Mouse (Mus musculus): ENCODE data around the gene Rd3. TPM values are rescaled to one million over a fixed set of nuclear protein-coding genes. Genes with fewer than 3 reads are reported as not detected.

Rd3 gene
- 0.37 and 0.89 TPM in 2 replicates for polyA plus RNA-seq (2015; fragmentation: Nextera tagmentation; extraction: Ambion mirVana)

DNA sequence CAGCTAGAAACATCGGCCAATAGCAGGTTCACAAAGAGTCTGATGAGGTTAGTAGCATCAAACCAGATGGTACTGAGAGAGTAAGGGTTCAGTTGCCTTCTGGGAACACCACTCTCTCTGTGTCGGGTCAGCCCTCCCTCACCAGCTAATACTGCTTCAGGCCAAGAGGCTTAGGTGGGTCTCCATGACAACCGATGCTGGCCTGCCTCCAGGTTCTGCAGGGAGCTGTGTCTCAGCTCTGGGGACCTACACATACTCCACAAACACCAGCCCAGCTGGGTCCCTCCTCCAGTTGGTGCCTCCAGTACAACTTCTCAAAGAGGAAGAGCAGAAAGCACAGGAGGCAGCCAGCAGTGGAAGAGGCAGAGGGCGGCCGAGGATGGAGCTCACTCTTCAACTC is at the start of gene Rd3:
Rd3 (plus strand) TSS at position 184 of the 400 bp plus-strand sequence.
- ATAC-seq (ENCODE audit: insufficient number of reproducible peaks, low FRiP score, low TSS enrichment, low read depth), result no peak
- Histone ChIP-seq H3K27me3 (no peaks in the 10 kb centered on the region), H3K4me2 (no peak within 1 kb of the TSS), H3K27ac (no peak within 1 kb of the TSS), H3K4me3 (no peak within 1 kb of the TSS), H3K36me3 (no peaks in the 10 kb centered on the region), H3K4me1 (peaks cover 34% of the 10 kb centered on the region), H3K9me3 (no peaks in the 10 kb centered on the region), H3K9ac (no peak within 1 kb of the TSS)
- 37% methylated on average over 5 of the region's 5 CpGs for WGBS

DNA sequence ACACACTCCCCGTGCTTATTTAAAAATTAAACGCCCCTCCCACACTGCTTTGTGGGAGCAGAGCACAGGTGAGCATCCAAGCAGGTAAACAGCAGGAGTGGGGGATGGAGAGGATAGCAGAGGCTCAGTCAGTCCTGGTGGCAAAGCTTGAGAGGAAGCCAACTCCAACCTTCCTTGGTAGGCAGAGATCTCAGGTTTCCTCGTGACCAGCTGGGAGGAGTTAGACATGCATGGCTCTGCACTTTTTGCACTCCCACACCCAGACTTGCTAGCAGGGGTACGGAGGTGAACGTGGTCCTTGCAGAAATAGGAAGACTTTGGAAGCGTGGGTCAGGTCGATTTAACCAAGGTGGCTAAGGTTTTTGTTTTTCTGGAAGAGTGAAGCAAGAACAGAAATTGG is 48.8 kb upstream of the Rd3 start:
- Histone ChIP-seq H3K9ac (no peak overlapping the region), H3K27ac (0 out of 2 replicates have a peak overlapping the region, but pooled peaks have one; percentile 6), H3K36me3 (no peaks in the 10 kb centered on the region), H3K4me1 (peaks cover 24% of the 10 kb centered on the region), H3K27me3 (no peaks in the 10 kb centered on the region), H3K4me2 (no peak overlapping the region), H3K4me3 (no peak overlapping the region), H3K9me3 (no peaks in the 10 kb centered on the region)
- ATAC-seq (ENCODE audit: insufficient number of reproducible peaks, low FRiP score, low TSS enrichment, low read depth), result no peak
- WGBS, result 60% methylated on average over 7 of the region's 7 CpGs

GRCm38 (mm10) chr1:191929065-191929464 is 48.1 kb upstream of the Rd3 start:
- ATAC-seq (ENCODE audit: insufficient number of reproducible peaks, low FRiP score, low TSS enrichment, low read depth), result no peak
- Histone ChIP-seq H3K4me2 (no peak overlapping the region), H3K9ac (no peak overlapping the region), H3K9me3 (no peaks in the 10 kb centered on the region), H3K27me3 (no peaks in the 10 kb centered on the region), H3K27ac (no peak overlapping the region), H3K4me3 (no peak overlapping the region), H3K36me3 (no peaks in the 10 kb centered on the region), H3K4me1 (peaks cover 24% of the 10 kb centered on the region)
- 53% methylated on average over 8 of the region's 8 CpGs for WGBS

- no peak overlapping the region for H3K9ac ChIP-seq
- H3K27me3 ChIP-seq, result no peaks in the 10 kb centered on the region
- no peaks in the 10 kb centered on the region for H3K9me3 ChIP-seq
- H3K4me1 ChIP-seq, result peaks cover 24% of the 10 kb centered on the region
- H3K4me3 ChIP-seq, result no peak overlapping the region
- H3K36me3 ChIP-seq, result no peaks in the 10 kb centered on the region
- WGBS, result 55% methylated on average over 12 of the region's 12 CpGs
- H3K27ac ChIP-seq, result no peak overlapping the region
- H3K4me2 ChIP-seq, result no peak overlapping the region
- ATAC-seq (ENCODE audit: insufficient number of reproducible peaks, low FRiP score, low TSS enrichment, low read depth), result no peak
Observed at GRCm38 (mm10) chr1:191929897-191930524, 47.2 kb upstream of the Rd3 start.

DNA sequence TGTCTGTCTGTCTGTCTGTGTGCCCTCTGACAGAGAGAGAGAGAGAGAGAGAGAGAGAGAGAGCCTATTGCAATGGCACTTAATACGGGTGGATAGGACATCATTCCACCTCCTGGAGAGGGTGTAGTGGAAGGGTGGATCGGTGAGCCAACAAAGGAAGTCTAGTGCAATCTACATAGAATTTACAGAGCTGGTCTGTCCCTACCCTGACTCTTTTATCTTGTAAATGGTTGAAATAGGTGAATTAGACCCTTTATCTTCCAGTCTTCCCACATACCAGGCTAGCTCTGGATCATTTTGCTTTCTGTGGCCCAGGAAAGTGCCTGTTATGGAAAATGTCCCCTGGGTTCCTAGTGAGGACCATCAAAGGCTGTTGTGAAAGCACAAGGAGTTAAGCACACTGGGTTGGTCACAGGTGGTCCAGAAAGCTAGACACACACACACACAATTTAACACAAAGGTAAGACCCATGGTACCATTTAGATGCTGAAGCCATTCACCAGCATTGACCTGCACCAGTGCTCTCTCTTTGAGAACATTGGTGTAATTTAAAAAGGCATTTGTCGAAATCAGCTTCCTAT is 46.6 kb upstream of the Rd3 start:
- Histone ChIP-seq H3K27me3 (no peaks in the 10 kb centered on the region), H3K36me3 (no peaks in the 10 kb centered on the region), H3K27ac (no peak overlapping the region), H3K9me3 (no peaks in the 10 kb centered on the region), H3K4me3 (no peak overlapping the region), H3K4me2 (no peak overlapping the region), H3K9ac (no peak overlapping the region), H3K4me1 (peaks cover 24% of the 10 kb centered on the region)
- ATAC-seq (ENCODE audit: insufficient number of reproducible peaks, low FRiP score, low TSS enrichment, low read depth), result no peak
- 74% methylated on average over 3 of the region's 3 CpGs for WGBS

DNA sequence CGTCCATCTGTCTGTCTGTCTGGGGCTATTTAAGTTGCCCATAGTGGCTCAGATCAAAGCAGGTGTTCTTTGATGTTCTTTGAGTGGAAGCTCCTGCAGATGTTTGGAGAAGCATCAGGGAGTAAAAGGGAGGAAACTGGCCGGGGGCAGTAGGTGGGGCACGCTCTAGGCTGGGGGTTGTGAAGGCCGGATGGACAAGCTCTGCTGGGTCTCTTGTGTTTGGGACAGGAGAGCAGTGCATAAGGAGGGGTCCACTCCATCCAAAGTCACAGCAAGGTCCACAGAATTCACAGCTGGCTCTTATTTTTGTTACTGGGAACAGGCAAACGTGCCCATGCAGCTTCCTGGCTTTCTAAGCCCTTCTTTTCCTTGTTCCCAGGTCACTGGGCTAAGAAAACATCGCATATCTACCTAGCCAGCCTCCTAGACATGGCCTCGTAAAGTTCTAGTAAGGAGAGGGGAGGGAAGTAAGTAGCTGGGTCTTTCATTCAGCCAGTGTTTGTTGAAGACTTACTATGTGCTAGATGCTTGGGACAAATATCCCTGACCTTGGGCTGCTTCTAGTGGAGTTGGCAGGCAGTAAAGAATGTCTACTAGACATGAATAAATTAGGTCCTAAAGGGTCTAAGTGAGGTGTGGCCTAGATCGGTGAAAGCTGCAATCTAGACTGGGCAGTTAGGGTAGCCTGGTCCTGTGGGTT is 44.7 kb upstream of the Rd3 start:
- H3K9ac ChIP-seq, result no peak overlapping the region
- no peak for ATAC-seq (ENCODE audit: insufficient number of reproducible peaks, low FRiP score, low TSS enrichment, low read depth)
- H3K4me1 ChIP-seq, result peaks cover 13% of the 10 kb centered on the region
- H3K27me3 ChIP-seq, result no peaks in the 10 kb centered on the region
- H3K36me3 ChIP-seq, result no peaks in the 10 kb centered on the region
- no peak overlapping the region for H3K4me3 ChIP-seq
- no peak overlapping the region for H3K27ac ChIP-seq
- no peaks in the 10 kb centered on the region for H3K9me3 ChIP-seq
- WGBS, result 50% methylated on average over 8 of the region's 8 CpGs
- H3K4me2 ChIP-seq, result no peak overlapping the region

DNA sequence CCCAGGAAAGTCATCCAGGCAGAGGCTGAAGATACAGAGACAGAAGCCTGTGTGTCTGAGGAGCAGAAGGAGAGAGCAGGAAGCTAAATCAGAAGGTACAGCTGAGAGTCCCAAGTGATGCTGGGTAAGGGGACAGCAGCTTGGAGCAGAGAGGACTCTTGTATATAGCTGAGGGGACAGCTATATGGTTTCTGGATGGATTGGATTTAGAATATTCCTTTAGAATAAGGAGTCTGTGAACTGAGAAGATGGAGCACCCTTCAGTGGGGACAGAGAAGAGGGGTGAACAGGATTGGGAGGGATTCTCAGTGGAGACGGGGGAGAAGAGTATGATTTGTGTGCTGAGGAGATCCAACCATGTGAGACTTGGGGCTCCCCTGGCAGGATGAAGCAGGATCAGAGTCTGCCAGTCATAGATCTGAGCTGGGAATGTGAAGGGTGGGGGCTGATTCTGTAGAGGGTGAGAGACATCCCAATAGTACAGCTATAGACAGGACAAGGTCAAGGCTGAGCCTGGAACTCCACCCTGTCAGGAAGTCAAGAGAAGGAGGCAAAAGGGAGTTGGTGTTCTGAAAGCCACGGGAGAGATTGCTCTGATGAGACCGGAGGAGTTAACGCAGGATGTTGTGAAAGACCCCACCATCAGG is 44.1 kb upstream of the Rd3 start:
- ATAC-seq (ENCODE audit: insufficient number of reproducible peaks, low FRiP score, low TSS enrichment, low read depth), result no peak
- Histone ChIP-seq H3K27ac (no peak overlapping the region), H3K4me1 (peaks cover 8% of the 10 kb centered on the region), H3K4me2 (no peak overlapping the region), H3K36me3 (no peaks in the 10 kb centered on the region), H3K27me3 (no peaks in the 10 kb centered on the region), H3K9ac (no peak overlapping the region), H3K4me3 (no peak overlapping the region), H3K9me3 (no peaks in the 10 kb centered on the region)
- WGBS, result 75% methylated on average over 4 of the region's 4 CpGs

DNA sequence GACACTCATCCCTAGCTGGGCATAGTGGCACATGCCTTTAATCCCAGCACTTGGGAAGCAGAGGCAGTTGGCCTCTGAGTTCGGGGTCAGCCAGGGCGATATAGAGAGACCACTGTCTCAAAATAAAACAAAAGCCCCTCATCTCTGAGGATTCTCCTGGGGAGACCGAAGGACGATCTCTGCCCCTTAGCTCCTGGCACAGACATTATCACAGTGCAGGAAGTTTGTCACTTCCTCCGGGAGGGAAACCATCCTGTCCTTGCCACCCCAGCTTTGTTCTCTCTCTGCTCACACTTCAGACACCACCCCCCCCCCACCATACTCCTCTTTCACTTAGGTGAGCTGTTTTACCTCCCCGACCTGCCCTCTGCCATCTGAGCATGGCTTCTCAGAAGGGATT is 33.5 kb upstream of the Rd3 start:
- H3K27ac ChIP-seq, result no peak overlapping the region
- no peaks in the 10 kb centered on the region for H3K4me1 ChIP-seq
- no peak overlapping the region for H3K9ac ChIP-seq
- H3K36me3 ChIP-seq, result no peaks in the 10 kb centered on the region
- ATAC-seq (ENCODE audit: insufficient number of reproducible peaks, low FRiP score, low TSS enrichment, low read depth), result no peak
- no peaks in the 10 kb centered on the region for H3K27me3 ChIP-seq
- 81% methylated on average over 6 of the region's 6 CpGs for WGBS
- no peak overlapping the region for H3K4me3 ChIP-seq
- no peak overlapping the region for H3K4me2 ChIP-seq
- H3K9me3 ChIP-seq, result no peaks in the 10 kb centered on the region

- Histone ChIP-seq H3K4me1 (no peaks in the 10 kb centered on the region), H3K9me3 (no peaks in the 10 kb centered on the region), H3K9ac (no peak overlapping the region), H3K4me2 (no peak overlapping the region), H3K27me3 (no peaks in the 10 kb centered on the region), H3K36me3 (no peaks in the 10 kb centered on the region), H3K27ac (no peak overlapping the region), H3K4me3 (no peak overlapping the region)
- ATAC-seq (ENCODE audit: insufficient number of reproducible peaks, low FRiP score, low TSS enrichment, low read depth), result no peak
- WGBS, result 95% methylated on average over 8 of the region's 8 CpGs
Observed at GRCm38 (mm10) chr1:191945341-191945740, 31.8 kb upstream of the Rd3 start.

GRCm38 (mm10) chr1:191945756-191946155 is 31.4 kb upstream of the Rd3 start:
- WGBS, result 69% methylated on average over 5 of the region's 5 CpGs

DNA sequence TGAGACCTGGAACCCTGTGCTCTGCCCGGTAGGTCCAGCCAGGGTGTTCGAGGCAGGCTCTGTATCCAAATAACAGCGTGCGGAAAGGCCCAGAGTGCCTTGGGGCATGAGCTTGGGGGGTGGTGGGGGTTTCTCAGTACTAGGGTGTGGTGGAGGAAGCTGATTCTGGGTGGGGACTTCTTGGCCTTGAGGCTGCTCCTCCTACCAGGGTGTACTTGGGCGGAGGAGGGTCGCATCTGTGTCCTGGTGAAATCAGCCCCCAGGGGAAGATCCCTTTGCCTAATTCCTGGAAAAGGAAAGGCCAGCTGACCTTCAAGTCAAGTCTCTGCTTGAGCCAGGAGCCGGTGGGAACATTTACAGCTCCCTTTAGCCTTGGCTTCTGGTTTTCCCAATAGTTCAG is 30.9 kb upstream of the Rd3 start:
- Histone ChIP-seq H3K9ac (no peak overlapping the region), H3K36me3 (no peaks in the 10 kb centered on the region), H3K4me1 (no peaks in the 10 kb centered on the region), H3K9me3 (no peaks in the 10 kb centered on the region), H3K4me3 (no peak overlapping the region), H3K27ac (no peak overlapping the region), H3K4me2 (no peak overlapping the region), H3K27me3 (no peaks in the 10 kb centered on the region)
- 64% methylated on average over 7 of the region's 7 CpGs for WGBS
- no peak for ATAC-seq (ENCODE audit: insufficient number of reproducible peaks, low FRiP score, low TSS enrichment, low read depth)

More at GRCm38 (mm10) chr1:191945756-191946155, 31.4 kb upstream of the Rd3 start:
- no peak overlapping the region for H3K4me3 ChIP-seq
- no peak overlapping the region for H3K27ac ChIP-seq
- H3K4me2 ChIP-seq, result no peak overlapping the region
- H3K4me1 ChIP-seq, result no peaks in the 10 kb centered on the region
- no peak; the same call in 1 of the 2 replicates for ATAC-seq (ENCODE audit: insufficient number of reproducible peaks, low FRiP score, low TSS enrichment, low read depth)
- no peak overlapping the region for H3K9ac ChIP-seq
- H3K36me3 ChIP-seq, result no peaks in the 10 kb centered on the region
- H3K27me3 ChIP-seq, result no peaks in the 10 kb centered on the region
- H3K9me3 ChIP-seq, result no peaks in the 10 kb centered on the region

DNA sequence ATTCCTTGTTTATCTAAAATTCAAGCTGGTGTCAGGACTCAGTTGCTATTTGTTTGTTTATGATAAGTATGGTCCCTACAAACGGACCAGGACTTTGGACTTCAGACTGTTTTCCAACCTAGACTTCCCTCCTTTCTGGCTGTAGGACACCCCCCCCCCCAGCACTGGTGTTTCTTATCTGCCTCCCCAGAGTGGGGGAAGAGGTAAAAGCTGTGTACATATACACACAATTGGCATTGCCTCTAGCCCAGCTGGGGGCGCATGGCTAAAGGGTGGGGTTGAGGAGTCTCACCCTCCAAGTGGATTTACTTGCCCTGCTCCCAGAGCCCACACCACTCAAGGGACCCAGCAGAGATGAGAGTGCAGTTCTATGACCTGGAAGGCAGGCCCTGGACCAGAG is 30.3 kb upstream of the Rd3 start:
- Histone ChIP-seq H3K4me2 (no peak overlapping the region), H3K27ac (no peak overlapping the region), H3K27me3 (no peaks in the 10 kb centered on the region), H3K9ac (no peak overlapping the region), H3K36me3 (no peaks in the 10 kb centered on the region), H3K4me3 (no peak overlapping the region), H3K9me3 (no peaks in the 10 kb centered on the region), H3K4me1 (no peaks in the 10 kb centered on the region)
- WGBS, result 82% methylated on average over 2 of the region's 2 CpGs
- no peak for ATAC-seq (ENCODE audit: insufficient number of reproducible peaks, low FRiP score, low TSS enrichment, low read depth)
